Mouse (Mus musculus) spleen, postnatal 36 days (tissue): ENCODE results near the gene Gpr89.

Experiments
- DNase-seq, 2 experiments: peaks; one replicate each; pipeline ENCODE4 v3.0.0; 2022; ENCODE audit warnings: low spot score in 2 of 2, mixed read lengths in 1 of 2

Gene Gpr89

DNA sequence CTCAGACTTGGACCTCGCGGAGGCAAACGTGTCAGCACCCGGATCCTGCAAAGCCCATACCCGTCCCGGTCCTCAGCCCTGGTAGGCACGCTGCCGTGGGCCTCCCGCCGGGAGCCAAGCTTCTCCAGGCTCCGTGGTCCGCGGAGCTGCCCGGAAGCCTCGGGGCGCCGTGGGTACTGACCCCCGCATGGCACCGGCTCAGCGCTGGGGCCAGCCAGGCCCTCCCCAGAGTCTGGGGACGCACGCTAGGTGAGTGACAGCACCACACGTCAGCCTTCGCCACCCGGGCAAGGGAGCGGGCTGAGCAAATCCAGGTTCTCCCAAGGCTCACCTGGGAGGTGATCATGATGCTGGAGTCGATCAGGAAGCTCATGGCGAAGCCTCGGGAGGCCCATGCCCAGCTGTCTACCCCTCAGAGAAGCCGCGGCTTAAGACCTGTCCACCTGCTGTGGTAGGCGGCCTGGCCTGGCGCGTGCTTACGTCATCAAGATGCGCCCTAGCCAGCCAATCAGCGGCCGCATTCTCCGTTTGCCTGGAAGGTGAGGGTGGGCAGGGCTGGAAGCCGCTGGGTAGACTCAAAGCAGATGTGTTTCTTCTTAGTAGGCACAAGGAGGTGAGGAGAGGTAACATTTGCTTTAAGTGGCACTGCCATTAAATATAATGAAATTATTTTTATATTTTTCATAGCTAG is at the start of gene Gpr89:
Gene Gpr89 (minus strand): TSS at position 496 of the 691 bp plus-strand sequence.
- peak; percentile 91 for DNase-seq

DNA sequence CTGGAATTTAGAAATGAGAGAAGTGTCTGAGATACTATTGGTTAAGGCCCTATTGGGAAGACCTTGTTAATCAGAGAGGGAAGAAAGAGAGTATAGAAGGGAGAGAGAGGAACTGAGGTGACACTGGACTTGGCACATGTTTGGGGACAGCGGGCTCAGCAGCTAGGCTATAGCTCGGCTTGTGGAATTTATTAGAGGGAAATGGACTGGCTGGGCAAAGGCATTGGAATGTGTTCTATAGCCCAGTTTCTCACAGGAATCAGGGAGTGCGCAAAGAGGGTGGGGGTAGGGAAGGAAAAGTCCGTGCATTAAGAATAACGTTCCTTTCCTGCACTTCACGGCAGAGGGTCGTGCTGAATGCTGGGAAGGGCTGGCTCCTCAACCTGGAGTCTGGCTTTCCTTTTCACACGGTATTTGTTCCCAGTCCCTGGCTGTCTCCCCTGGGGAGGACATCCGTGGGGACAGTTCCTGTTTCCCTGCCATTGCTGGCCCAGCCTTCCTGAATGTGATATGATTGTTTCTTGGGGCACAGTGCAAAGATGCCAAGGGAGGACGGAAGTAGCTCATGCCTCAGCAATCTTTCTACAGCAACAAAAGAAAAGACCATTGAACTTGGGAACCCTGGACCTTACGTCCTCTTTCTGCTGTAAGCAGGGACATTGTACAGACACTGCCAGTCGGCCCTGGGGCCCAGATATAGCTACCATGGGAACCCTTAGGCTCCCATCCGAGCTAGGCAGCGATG is 48.5 kb upstream of the Gpr89 start:
- DNase-seq = no peak

DNA sequence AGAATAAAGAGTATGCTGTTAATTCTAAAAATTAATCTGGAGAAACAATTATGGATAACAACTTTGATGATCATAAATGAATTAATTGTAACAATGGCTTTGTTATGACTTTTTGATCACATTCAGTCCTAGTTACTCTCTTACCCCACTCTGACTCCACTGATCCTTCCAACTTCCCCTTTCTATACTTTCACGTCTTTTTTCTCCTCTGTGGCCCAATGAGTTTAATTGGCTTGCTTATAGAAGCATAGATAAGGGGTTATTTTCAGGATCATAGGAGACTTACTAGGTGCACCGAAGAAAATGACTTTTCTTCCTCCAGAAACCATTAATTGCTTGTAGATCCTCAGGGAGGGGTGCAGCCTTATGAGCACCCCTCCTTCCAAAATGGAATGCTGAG is 37.6 kb upstream of the Gpr89 start:
- DNase-seq = no peak

DNA sequence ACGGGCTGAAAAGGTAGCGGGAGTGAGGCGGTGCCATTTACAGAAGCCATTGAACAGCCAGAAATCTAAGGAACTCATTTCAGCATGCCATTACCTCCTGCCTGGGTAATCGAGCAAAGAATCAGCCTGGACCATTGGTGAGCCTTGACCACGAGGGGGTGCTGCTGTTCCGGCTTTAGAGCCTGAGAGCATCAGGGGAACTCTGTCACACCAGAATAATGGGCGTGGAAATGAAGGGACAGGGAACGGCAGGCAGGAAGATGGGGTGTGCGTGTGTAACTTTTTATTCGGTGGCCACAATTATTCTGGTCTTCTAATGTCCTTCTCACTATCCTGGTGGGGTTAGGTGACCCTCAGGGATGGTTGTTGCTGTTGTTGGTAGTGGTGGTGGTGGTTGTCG is 33.6 kb upstream of the Gpr89 start:
- DNase-seq = peak; percentile 58 to 64

- no peak for DNase-seq
Measured at GRCm38 (mm10) chr3:96937606-96938005, 32.5 kb upstream of the Gpr89 start.

DNA sequence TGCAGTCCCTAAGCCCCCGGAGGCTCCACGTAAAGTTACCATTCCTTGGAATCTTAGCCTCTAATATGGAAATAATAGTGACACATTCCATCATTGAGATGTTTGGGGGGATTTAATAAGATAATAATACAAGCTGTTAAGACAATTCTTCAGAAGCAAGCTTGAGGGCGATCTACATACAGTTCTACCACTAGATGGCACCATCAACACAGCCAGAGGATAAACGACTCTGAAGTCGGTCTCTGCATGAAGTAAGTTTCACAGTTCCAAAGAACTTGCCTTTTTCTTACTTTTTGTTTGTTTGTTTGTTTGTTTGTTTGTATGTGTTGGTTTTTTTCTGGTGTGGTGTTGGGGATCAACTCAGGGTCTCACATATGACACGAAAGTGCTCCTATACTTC is 31.1 kb upstream of the Gpr89 start:
- DNase-seq = no peak

- DNase-seq = no peak
Measured at GRCm38 (mm10) chr3:96931261-96931681, 26.1 kb upstream of the Gpr89 start.

GRCm38 (mm10) chr3:96925920-96926319 is 20.8 kb upstream of the Gpr89 start, which contains the start of gene Gja8:
Gene Gja8 (minus strand): TSS chr3:96926020.
- DNase-seq = no peak

DNA sequence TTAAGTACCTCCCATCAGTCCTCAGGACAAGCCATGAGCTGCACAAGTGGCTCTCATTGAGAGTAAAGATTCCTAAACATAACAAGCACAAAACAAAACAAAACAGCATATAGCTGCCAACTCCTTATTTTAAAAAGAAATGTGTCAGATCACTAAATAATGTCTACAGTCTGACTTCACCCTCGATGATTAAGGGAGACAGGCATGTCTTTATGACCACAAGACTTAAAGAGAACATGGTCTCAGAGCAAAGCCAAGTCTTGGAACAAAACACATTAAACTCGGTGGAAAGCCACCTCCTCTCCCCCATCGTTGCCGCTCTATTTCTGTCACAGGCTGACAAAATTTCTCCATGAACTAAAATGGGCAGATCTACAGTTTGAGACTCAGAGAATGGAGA is 19.5 kb upstream of the Gpr89 start:
- no peak for DNase-seq

GRCm38 (mm10) chr3:96920991-96921390 is 15.8 kb upstream of the Gpr89 start:
- DNase-seq = no peak

GRCm38 (mm10) chr3:96905592-96905991 is 446 bp upstream of the Gpr89 start:
- no peak for DNase-seq

GRCm38 (mm10) chr3:96904393-96904792 is 753 bp downstream of the Gpr89 start, which contains the start of gene Gja5:
Gene Gja5 (plus strand): TSS chr3:96904693.
- DNase-seq = no peak

DNA sequence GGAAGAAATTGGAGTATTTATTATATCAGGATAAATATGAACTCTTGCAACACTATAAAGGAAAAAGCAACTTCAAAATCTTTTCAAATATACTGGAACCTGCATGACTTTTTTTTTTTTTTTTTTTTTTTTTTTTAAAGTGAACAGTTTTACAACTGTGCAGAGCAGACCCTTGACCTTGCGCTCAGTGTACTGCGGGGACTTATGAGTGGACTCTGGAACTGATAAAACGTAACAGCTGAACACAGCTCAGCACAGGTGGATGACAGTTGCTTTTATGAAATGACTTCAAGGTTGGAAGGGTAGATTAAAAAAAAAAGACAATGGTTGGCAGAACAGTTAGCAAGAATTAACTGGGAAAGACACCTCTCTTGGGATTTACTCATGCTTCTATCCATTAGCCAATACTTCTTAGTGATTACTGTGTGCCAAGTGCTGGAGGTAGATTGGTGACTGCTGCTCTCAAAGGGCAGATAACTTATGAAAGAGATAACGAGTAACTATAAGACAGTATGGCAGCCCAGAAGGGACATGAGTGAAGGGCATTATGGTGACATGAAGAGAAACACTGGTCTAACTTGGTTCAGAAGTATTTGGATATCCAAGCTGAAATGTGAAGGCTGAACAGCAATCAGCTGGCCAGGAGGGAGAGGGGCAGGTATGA is 2.7 kb downstream of the Gpr89 start:
- no peak for DNase-seq

- DNase-seq = no peak
Measured at GRCm38 (mm10) chr3:96883690-96884089, 21.5 kb downstream of the Gpr89 start.

GRCm38 (mm10) chr3:96882061-96882849 is 22.9 kb downstream of the Gpr89 start:
- no peak for DNase-seq

GRCm38 (mm10) chr3:96881557-96881956 is 23.6 kb downstream of the Gpr89 start:
- DNase-seq = no peak

DNA sequence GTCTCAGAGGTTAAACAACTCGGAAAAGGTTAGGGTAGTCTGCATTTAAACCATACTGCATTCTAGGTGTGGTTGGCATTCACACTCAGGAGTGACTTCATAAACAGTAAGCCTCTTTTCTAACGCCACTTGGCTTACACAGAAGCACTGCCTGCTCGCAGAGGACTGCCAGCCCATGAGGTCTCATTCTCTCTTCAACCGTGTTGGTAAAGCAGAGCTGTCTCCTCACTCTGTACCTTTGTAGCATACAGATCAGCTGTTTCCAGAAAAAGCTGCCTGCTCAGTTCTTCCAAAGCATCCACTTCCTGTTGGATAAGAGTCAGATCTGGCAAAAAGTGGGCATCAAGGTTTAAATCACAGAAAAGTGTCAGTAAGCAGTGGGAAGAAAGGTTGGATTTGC is 24.8 kb downstream of the Gpr89 start:
- DNase-seq = no peak

GRCm38 (mm10) chr3:96879536-96879935 is 25.6 kb downstream of the Gpr89 start:
- no peak for DNase-seq

DNA sequence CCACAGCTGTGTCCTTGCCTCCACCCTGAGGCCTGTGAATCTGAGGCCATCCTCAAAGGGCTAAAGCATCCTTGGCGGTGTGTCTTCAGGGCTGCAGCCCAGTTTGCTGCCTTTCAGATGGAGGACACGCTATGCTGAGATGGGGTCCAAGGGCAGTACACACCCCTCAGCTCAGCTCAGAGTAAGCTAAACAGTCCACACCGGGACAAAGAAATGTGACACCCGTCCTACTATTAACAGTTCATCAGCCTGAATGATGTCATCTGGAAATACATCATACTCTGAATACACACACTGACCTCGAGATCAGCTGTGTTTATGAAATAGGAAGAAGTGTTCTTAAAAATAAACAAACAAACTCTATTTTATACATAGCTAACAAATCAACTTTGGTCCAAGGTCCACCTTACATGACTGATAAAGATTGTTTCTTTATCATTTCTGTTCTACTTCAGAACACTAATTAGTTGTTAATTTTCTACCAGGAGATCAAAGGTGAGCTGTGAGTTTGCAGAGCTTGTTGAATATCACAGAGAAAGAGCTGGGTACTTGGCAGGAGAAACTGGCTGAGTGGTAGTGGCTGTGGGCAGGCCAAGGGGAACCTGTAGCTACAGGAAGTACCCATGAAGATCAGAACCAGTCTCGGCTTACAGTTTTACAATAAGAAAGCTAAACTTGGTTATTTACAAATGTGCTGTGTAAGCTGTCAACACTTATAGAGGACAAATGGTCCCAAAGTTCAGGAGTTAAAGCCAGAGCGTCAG is 30.2 kb downstream of the Gpr89 start:
- no peak for DNase-seq

GRCm38 (mm10) chr3:96872501-96872900 is 32.6 kb downstream of the Gpr89 start:
- no peak for DNase-seq

- no peak for DNase-seq
Measured at GRCm38 (mm10) chr3:96871070-96871469, 34.1 kb downstream of the Gpr89 start.
